Mouse (Mus musculus) megakaryocyte, embryonic 14.5 days (primary cell): ENCODE measurements around the gene Brd1.

ENCODE experiments used
- FLI1 ChIP-seq: IDR thresholded peaks from 2 replicates; pipeline ENCODE4 v1.6.1; 2012; ENCODE audit warnings: low read length, inconsistent platforms, mixed read lengths
- GATA1 ChIP-seq: IDR thresholded peaks from 3 replicates; pipeline ENCODE4 v1.6.1; 2012; ENCODE audit warnings: mixed read lengths, low read length, inconsistent platforms, borderline replicate concordance

DNA sequence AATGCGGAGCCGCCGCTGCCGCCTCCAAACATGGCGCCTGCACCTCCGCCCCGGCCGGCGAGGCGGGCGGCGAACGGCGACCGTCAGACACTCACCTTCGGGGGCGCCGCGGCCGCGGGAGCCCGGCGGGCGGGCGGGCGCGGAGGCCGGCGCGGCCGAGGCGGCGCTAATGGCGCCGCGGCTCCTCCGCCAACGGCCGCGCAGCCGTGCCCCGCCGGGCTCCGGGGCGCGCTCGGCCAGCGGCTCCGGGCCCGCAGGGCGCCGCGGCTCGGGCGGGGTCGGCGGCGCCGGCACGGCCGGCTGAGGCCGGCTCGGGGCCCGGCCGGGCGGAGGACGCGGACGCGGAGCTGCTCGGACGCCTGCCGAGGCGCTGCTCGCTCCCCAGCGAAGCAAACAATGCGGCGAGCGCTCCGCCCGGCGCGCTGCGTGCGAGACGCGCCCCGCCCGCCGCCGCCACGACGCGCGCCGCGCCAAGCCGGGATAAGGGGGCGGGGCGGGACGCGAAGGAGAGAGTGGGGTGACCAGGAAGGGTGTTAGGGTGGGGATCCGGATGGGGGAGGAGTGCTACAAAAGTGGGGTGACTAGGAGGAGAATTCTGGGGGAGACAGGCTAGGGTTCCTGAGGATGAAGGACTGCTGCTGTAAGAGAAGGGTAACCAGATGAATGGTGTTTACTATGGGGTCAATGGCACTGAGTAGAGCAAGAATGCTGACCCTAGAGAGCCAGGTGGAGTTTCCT, at the start of gene Brd1:
- TF ChIP-seq GATA1 (no peak), FLI1 (no peak)
